Mouse (Mus musculus): ENCODE measurements around the gene Gm11564.
"Not testable (repeated sequence)": the region's sequence is repeated elsewhere in the genome, so short reads cannot be mapped to it uniquely, and the experiment has no call there.

The Gm11564 gene

GRCm38 (mm10) chr11:99815566-99815965 is at the start of gene Gm11564:
Gene Gm11564 (minus strand): TSS chr11:99815666.
- DNase-seq (ENCODE audit: low spot score) = not testable (repeated sequence)

GRCm38 (mm10) chr11:99864176-99864575 is 48.7 kb upstream of the Gm11564 start, which contains the start of gene Gm11559:
Gene Gm11559 (plus strand): TSS chr11:99864476.
- DNase-seq (ENCODE audit: low spot score) = not testable (repeated sequence)

GRCm38 (mm10) chr11:99858761-99859160 is 43.3 kb upstream of the Gm11564 start:
- no peak for DNase-seq (ENCODE audit: low spot score)

- DNase-seq (ENCODE audit: low spot score) = no peak
Observed at GRCm38 (mm10) chr11:99857617-99858016, 42.2 kb upstream of the Gm11564 start, which contains the start of gene Gm11568. Gene Gm11568 (plus strand): TSS chr11:99857917.

- DNase-seq (ENCODE audit: low spot score) = no peak
Observed at GRCm38 (mm10) chr11:99854121-99854520, 38.7 kb upstream of the Gm11564 start.

- DNase-seq (ENCODE audit: low spot score) = no peak
Observed at GRCm38 (mm10) chr11:99851508-99851907, 36.0 kb upstream of the Gm11564 start, which contains the start of gene Krtap4-16. Gene Krtap4-16 (minus strand): TSS chr11:99851608.

- no peak for DNase-seq (ENCODE audit: low spot score)
Observed at GRCm38 (mm10) chr11:99846746-99847145, 31.3 kb upstream of the Gm11564 start.

GRCm38 (mm10) chr11:99842185-99842584 is 26.7 kb upstream of the Gm11564 start:
- DNase-seq (ENCODE audit: low spot score) = no peak

GRCm38 (mm10) chr11:99837966-99838365 is 22.5 kb upstream of the Gm11564 start, which contains the start of gene 2300003K06Rik:
Gene 2300003K06Rik (minus strand): TSS chr11:99838066.
- DNase-seq (ENCODE audit: low spot score) = no peak

GRCm38 (mm10) chr11:99809792-99810191 is 5.7 kb downstream of the Gm11564 start, which contains the start of gene Krtap4-13:
Gene Krtap4-13 (minus strand): TSS chr11:99809892.
- DNase-seq (ENCODE audit: low spot score) = not testable (repeated sequence)

GRCm38 (mm10) chr11:99804346-99804745 is 11.1 kb downstream of the Gm11564 start, which contains the start of gene Gm11554:
Gene Gm11554 (minus strand): TSS chr11:99804446.
- not testable (repeated sequence) for DNase-seq (ENCODE audit: low spot score)

GRCm38 (mm10) chr11:99798832-99799231 is 16.6 kb downstream of the Gm11564 start, which contains the start of gene Gm11569:
Gene Gm11569 (minus strand): TSS chr11:99798932.
- DNase-seq (ENCODE audit: low spot score) = not testable (repeated sequence)

- no peak for DNase-seq (ENCODE audit: low spot score)
Observed at GRCm38 (mm10) chr11:99793367-99793766, 22.1 kb downstream of the Gm11564 start, which contains the start of gene Gm11596. Gene Gm11596 (minus strand): TSS chr11:99793467.

- DNase-seq (ENCODE audit: low spot score) = not testable (repeated sequence)
Observed at GRCm38 (mm10) chr11:99784900-99785299, 30.6 kb downstream of the Gm11564 start, which contains the start of gene Krtap4-9. Gene Krtap4-9 (plus strand): TSS chr11:99785200.

- DNase-seq (ENCODE audit: low spot score) = no peak
Observed at GRCm38 (mm10) chr11:99780604-99781003, 34.9 kb downstream of the Gm11564 start, which contains the start of gene Krtap4-8. Gene Krtap4-8 (minus strand): TSS chr11:99780704.

- no peak for DNase-seq (ENCODE audit: low spot score)
Observed at GRCm38 (mm10) chr11:99778401-99778800, 37.1 kb downstream of the Gm11564 start.

GRCm38 (mm10) chr11:99772813-99773212 is 42.7 kb downstream of the Gm11564 start, which contains the start of gene Gm11595:
Gene Gm11595 (minus strand): TSS chr11:99772913.
- DNase-seq (ENCODE audit: low spot score) = not testable (repeated sequence)

- no peak for DNase-seq (ENCODE audit: low spot score)
Observed at GRCm38 (mm10) chr11:99768410-99768809, 47.1 kb downstream of the Gm11564 start.
